Mouse (Mus musculus) limb, embryonic 11.5 days (tissue): Measurements from ENCODE around the gene Col19a1. TPM values are rescaled to one million over a fixed set of nuclear protein-coding genes. Genes with fewer than 3 reads are reported as not detected.

Source experiments
- ATAC-seq: fragments of 200-750 bp; cut with Nextera tagmentation; 2 replicates; pipeline ENCODE4 v1.8.0; 2017; ENCODE audit warnings: low read depth; ENCODE audit not compliant: insufficient number of reproducible peaks, low FRiP score, low TSS enrichment
- DNase-seq: peaks from one replicate; pipeline ENCODE4 v3.0.0-alpha.2; 2015; ENCODE audit warnings: low spot score
- H3K27ac ChIP-seq: fragments of 300-500 bp; sonication (generic); replicated peaks from 2 replicates; pipeline ENCODE4 v1.5.1; 2014; ENCODE audit warnings: low read depth, mild to moderate bottlenecking, low read length
- H3K27me3 ChIP-seq: fragments of 300-500 bp; sonication (generic); 2 replicates; pipeline ENCODE4 v1.6.1; 2014; ENCODE audit warnings: mild to moderate bottlenecking, low read length, mixed read lengths; ENCODE audit not compliant: control insufficient read depth, insufficient read depth
- H3K36me3 ChIP-seq: fragments of 300-500 bp; sonication (generic); 2 replicates; pipeline ENCODE4 v1.6.1; 2014; ENCODE audit warnings: mild to moderate bottlenecking, low read length, moderate library complexity, mixed read lengths; ENCODE audit not compliant: control insufficient read depth, insufficient read depth
- H3K4me1 ChIP-seq: fragments of 300-500 bp; sonication (generic); 2 replicates; pipeline ENCODE4 v1.6.1; 2014; ENCODE audit warnings: low read length, mixed read lengths; ENCODE audit not compliant: control insufficient read depth, insufficient read depth
- H3K4me2 ChIP-seq: fragments of 300-500 bp; sonication (generic); 2 replicates; pipeline ENCODE4 v1.6.1; 2014; ENCODE audit warnings: low read depth, mild to moderate bottlenecking, moderate library complexity; ENCODE audit not compliant: severe bottlenecking
- H3K4me3 ChIP-seq: fragments of 300-500 bp; sonication (generic); 2 replicates; pipeline ENCODE4 v1.5.1; 2014; ENCODE audit warnings: low read depth, low read length
- H3K9ac ChIP-seq: fragments of 300-500 bp; sonication (generic); 2 replicates; pipeline ENCODE4 v1.6.1; 2014; ENCODE audit warnings: mild to moderate bottlenecking, low read length
- H3K9me3 ChIP-seq: fragments of 300-500 bp; sonication (generic); 2 replicates; pipeline ENCODE4 v1.6.1; 2016; ENCODE audit warnings: low read length; ENCODE audit not compliant: control insufficient read depth
- WGBS: fragments of 180-500 bp; shearing (Covaris S2); extraction: QIAGEN DNeasy Blood & Tissue Kit; methylation state at CpG from one replicate; pipeline ENCODE4 v1.1.7; 2014; 5-methylcytosine and 5-hydroxymethylcytosine counted together
- polyA plus RNA-seq: library from polyadenylated mRNA; unstranded; fragments of >200 nt; fragmentation: Nextera tagmentation; extraction: Ambion mirVana; gene quantifications from 2 replicates; pipeline ENCODE4 v1.2.1, GENCODE M21; 2014

The Col19a1 gene
- polyA plus RNA-seq, 1 experiment from 2014 or later, result 0.87 TPM

- no peaks in the 10 kb centered on the region for H3K36me3 ChIP-seq
- 77% methylated on average over 6 of the region's 6 CpGs for WGBS
- no peaks in the 10 kb centered on the region for H3K9me3 ChIP-seq
- no peak overlapping the region for H3K9ac ChIP-seq
- H3K4me1 ChIP-seq, result no peaks in the 10 kb centered on the region
- no peak overlapping the region for H3K4me3 ChIP-seq
- H3K27me3 ChIP-seq, result no peaks in the 10 kb centered on the region
- DNase-seq, result no peak
- H3K27ac ChIP-seq, result no peak overlapping the region
- no peak for ATAC-seq
- no peak overlapping the region for H3K4me2 ChIP-seq
These were observed 75.7 kb downstream of the Col19a1 start for GRCm38 (mm10) chr1:24511536-24511935.

DNA sequence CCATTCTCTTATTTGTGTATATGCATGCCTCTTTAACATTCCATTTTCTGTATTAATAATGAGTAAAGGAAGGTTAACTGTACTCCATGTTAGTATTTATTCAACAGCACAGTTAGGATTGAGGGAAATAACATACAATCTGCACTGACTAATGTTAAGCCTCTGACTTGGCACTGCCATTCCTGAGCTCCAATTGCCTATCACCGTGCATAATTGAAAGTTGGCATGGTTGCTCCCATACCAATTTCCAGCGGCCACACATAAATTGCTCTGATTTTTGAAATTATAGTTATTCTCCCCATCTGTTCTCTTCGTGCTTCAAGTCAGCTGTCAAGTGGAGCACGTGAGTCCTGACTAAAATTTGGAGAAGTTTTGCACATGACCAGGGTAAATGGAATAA, 91.9 kb downstream of the Col19a1 start:
- 91% methylated on average over 4 of the region's 4 CpGs for WGBS
- Histone ChIP-seq H3K27ac (no peak overlapping the region), H3K4me3 (no peak overlapping the region), H3K36me3 (no peaks in the 10 kb centered on the region), H3K9ac (no peak overlapping the region), H3K4me1 (no peaks in the 10 kb centered on the region), H3K4me2 (no peak overlapping the region), H3K9me3 (no peaks in the 10 kb centered on the region), H3K27me3 (no peaks in the 10 kb centered on the region)
- ATAC-seq (no peak), DNase-seq (no peak)

DNA sequence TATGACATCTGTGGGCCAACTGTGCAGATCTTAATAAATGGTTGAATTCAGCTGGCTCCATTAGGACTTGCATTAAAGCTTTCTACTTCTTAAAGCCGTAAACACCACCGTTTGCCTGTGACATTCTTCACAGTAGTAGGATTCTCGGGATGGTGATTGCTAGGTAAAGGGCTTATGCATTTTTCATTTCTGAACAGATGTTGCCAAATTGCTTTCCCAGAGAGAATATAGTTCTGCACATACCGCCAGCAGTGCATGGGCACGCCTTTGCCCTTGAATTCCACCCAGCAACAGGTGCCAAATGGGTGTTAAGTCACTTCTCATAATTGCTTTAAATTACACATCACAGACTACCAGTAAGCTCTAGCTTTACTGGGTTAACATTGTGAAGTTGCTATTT, 103.1 kb downstream of the Col19a1 start:
- DNase-seq (no peak), ATAC-seq (no peak)
- no peak overlapping the region for H3K4me2 ChIP-seq
- no peaks in the 10 kb centered on the region for H3K36me3 ChIP-seq
- no peak overlapping the region for H3K4me3 ChIP-seq
- WGBS, result 57% methylated on average over 5 of the region's 5 CpGs
- H3K27me3 ChIP-seq, result no peaks in the 10 kb centered on the region
- H3K9me3 ChIP-seq, result no peaks in the 10 kb centered on the region
- no peak overlapping the region for H3K27ac ChIP-seq
- H3K4me1 ChIP-seq, result no peaks in the 10 kb centered on the region
- H3K9ac ChIP-seq, result no peak overlapping the region

DNA sequence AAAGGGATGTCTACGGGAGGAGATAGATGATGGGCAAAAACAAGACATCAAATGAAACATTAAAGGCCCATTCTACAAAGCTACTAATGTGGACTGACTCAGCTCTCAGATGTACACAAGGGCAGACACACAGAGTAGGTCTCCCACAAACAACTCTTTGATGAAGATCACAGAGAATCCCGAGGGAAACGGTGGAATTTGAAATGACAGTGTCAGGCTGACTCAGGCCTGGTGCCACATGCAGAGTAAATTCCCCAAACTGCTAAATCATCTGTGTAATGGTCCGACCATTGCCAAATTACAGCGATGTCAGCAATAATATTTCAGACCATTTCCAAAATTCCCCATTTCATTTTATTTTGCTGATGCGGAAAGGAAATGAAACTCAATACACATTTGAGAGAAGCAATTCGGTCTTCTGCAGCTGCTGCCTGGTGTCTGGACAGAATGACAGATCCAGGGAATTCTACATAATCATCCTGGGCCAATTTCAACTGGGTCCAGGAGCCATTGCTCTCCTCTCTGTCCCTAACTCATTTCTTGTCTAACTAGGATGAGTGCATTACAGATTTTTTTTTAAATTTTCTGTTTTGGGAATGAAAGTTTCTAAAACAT, 116.1 kb downstream of the Col19a1 start:
- 73% methylated on average over 7 of the region's 7 CpGs for WGBS
- no peaks in the 10 kb centered on the region for H3K4me1 ChIP-seq
- H3K9ac ChIP-seq, result no peak overlapping the region
- no peaks in the 10 kb centered on the region for H3K36me3 ChIP-seq
- no peak overlapping the region for H3K27ac ChIP-seq
- ATAC-seq (no peak), DNase-seq (no peak)
- H3K4me3 ChIP-seq, result no peak overlapping the region
- H3K27me3 ChIP-seq, result no peaks in the 10 kb centered on the region
- no peak overlapping the region for H3K4me2 ChIP-seq
- no peaks in the 10 kb centered on the region for H3K9me3 ChIP-seq

GRCm38 (mm10) chr1:24470633-24471032, 116.6 kb downstream of the Col19a1 start:
- no peaks in the 10 kb centered on the region for H3K9me3 ChIP-seq
- 79% methylated on average over 5 of the region's 5 CpGs for WGBS
- no peak overlapping the region for H3K4me3 ChIP-seq
- H3K4me1 ChIP-seq, result no peaks in the 10 kb centered on the region
- no peaks in the 10 kb centered on the region for H3K36me3 ChIP-seq
- ATAC-seq, result no peak
- H3K27me3 ChIP-seq, result no peaks in the 10 kb centered on the region
- no peak overlapping the region for H3K4me2 ChIP-seq
- H3K9ac ChIP-seq, result no peak overlapping the region
- no peak for DNase-seq
- no peak overlapping the region for H3K27ac ChIP-seq

- ATAC-seq (no peak), DNase-seq (no peak)
- H3K9ac ChIP-seq, result no peak overlapping the region
- no peak overlapping the region for H3K27ac ChIP-seq
- WGBS, result 79% methylated on average over 3 of the region's 3 CpGs
- H3K36me3 ChIP-seq, result no peaks in the 10 kb centered on the region
- H3K4me2 ChIP-seq, result no peak overlapping the region
- no peak overlapping the region for H3K4me3 ChIP-seq
- no peaks in the 10 kb centered on the region for H3K9me3 ChIP-seq
- H3K27me3 ChIP-seq, result no peaks in the 10 kb centered on the region
- H3K4me1 ChIP-seq, result no peaks in the 10 kb centered on the region
These were observed 125.9 kb downstream of the Col19a1 start for GRCm38 (mm10) chr1:24461305-24461887.

DNA sequence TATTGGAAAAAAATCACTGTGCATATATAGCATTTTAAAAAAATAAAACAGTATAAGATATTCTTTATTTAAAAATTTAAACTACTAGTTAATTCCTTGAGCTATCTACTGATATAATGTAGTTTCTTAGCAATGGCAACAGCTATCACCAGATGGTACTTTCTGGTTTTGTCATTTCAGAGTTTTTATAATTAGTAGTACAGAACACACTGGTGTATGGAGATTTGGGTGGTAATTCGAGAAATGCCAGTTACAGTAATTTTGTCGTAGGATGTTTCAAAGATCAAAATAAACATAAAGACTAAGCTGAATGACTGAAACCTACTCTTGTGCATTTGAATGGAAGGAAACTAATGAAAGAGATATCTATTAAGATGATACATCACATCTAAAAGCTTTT, 129.3 kb downstream of the Col19a1 start:
- WGBS, result 94% methylated on average over 2 of the region's 2 CpGs
- no peaks in the 10 kb centered on the region for H3K9me3 ChIP-seq
- no peak for DNase-seq
- H3K36me3 ChIP-seq, result no peaks in the 10 kb centered on the region
- H3K27me3 ChIP-seq, result no peaks in the 10 kb centered on the region
- no peak overlapping the region for H3K4me2 ChIP-seq
- no peak overlapping the region for H3K9ac ChIP-seq
- H3K4me1 ChIP-seq, result no peaks in the 10 kb centered on the region
- no peak for ATAC-seq
- no peak overlapping the region for H3K4me3 ChIP-seq
- H3K27ac ChIP-seq, result no peak overlapping the region

DNA sequence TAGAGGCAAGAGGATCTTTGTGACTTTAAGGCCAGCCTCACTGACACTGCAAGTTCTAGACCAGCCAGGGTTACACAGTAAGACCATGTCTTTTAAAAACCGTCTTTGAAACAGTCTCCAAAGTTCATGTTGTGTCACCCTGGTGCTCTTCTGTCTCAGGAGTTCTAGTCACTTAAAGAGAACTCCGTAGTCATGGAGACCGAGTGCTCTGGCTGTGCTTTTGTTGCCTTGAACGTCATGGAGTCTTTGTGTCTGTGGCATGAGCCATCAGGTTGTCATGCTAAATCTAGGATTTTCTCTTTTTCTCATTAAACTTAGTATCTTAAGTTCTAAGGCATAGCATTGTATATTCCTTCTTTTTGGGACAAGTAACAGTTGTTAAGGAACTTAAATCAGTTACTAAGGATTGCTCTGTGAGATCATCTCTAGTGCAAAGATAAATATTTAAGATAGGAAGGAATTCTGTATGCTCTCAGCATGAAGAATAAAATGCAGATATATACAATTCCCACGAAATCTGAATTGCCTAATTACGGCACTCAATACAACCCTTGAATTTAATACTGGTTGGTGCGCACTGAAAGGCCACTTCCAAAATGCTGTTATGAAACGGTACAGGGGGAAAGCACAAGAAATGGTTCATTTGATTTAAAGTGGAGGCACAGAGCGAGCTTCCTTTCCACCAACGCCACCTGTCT, 134.6 kb downstream of the Col19a1 start:
- no peak for DNase-seq

More for the DNA sequence above, 134.6 kb downstream of the Col19a1 start:
- ATAC-seq, result no peak
- Histone ChIP-seq H3K36me3 (no peaks in the 10 kb centered on the region), H3K27ac (no peak overlapping the region), H3K9me3 (no peaks in the 10 kb centered on the region), H3K4me1 (no peaks in the 10 kb centered on the region), H3K27me3 (no peaks in the 10 kb centered on the region), H3K9ac (no peak overlapping the region), H3K4me2 (no peak overlapping the region), H3K4me3 (no peak overlapping the region)
- WGBS, result 77% methylated on average over 10 of the region's 10 CpGs
